Mouse (Mus musculus): ENCODE measurements at regions not wholly inside any gene's neighbourhood (a gene's known extent, or its start where the extent isn't known, plus 50 kb on each side); places are given as distances from the start of the nearest gene placed in this dataset.
"Not testable (repeated sequence)": the region's sequence is repeated elsewhere in the genome, so short reads cannot be mapped to it uniquely, and the experiment has no call there.

- DNase-seq (ENCODE audit: low spot score in 2 of 2), result no peak
Observed at GRCm38 (mm10) chr1:13042326-13042725, 1628.4 kb downstream of the A830018L16Rik start.

GRCm38 (mm10) chr1:13050140-13050775 is 1636.4 kb downstream of the A830018L16Rik start:
- peak; percentile 40 to 53 for DNase-seq (ENCODE audit: low spot score in 2 of 2)

- DNase-seq (ENCODE audit: low spot score in 2 of 2), result not testable (repeated sequence)
Observed at GRCm38 (mm10) chr1:13051433-13052066, 1637.6 kb downstream of the A830018L16Rik start.

GRCm38 (mm10) chr1:13052067-13052460 is 1638.2 kb downstream of the A830018L16Rik start:
- peak in 1 of 2 experiments; percentile 2 for DNase-seq (ENCODE audit: low spot score in 2 of 2)

- DNase-seq (ENCODE audit: low spot score in 2 of 2), result no peak
Observed at GRCm38 (mm10) chr1:13057741-13058140, 1643.8 kb downstream of the A830018L16Rik start.

- DNase-seq (ENCODE audit: low spot score in 2 of 2), result no peak
Observed at GRCm38 (mm10) chr1:13059616-13060320, 1645.9 kb downstream of the A830018L16Rik start.

Data from left cerebral cortex, adult 18-20 months (tissue).